Mouse (Mus musculus) layer of hippocampus, adult 11-12 months (tissue): ENCODE measurements at regions not wholly inside any gene's neighbourhood (a gene's known extent, or its start where the extent isn't known, plus 50 kb on each side); places are given as distances from the start of the nearest gene placed in this dataset.

ENCODE experiments used
- DNase-seq: peaks from one replicate; pipeline ENCODE4 v3.0.0; 2022; ENCODE audit warnings: low spot score

- no peak for DNase-seq
Observed at GRCm38 (mm10) chr13:18063677-18064076, 70.5 kb upstream of the Yae1d1 start.

DNA sequence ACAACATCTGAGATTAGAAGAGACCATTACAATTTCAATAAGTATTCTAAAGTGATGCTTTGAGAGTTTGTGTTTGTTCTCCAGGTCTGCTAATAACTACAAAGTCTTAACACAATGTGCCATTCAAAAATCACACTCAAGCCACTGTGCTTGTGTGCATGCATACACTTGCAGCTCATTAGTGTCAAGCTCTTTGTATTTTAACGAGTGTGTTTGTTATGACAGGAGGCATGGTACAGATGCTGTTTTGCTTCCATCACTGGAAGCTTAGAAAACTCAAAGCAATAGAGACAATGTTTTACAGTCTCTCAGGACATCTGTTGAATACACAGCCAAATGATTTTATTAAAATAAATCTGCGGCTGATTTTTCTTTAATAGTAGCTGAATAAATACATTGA is 67.1 kb upstream of the Yae1d1 start:
- no peak for DNase-seq

GRCm38 (mm10) chr13:18057231-18057912 is 64.2 kb upstream of the Yae1d1 start:
- peak; percentile 81 for DNase-seq

DNA sequence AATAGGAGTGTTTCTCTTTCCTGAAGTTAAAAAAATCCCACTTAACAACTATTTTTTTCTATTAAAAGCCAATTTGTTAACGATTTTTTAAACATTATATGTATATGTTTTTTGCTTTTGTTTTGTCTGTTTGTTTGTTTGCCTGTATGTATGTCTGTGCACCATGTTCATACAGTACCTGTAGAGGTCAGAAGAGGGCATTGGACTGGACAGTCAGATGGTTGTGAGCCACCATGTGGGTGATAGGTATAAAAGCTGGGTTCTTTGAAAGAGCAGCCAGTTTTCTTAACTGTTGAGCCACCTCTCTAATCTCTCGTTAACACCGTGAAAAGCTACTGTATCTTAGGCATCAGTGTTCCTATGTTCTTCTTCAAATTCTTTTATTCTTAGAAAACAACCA is 63.7 kb upstream of the Yae1d1 start:
- DNase-seq = no peak

DNA sequence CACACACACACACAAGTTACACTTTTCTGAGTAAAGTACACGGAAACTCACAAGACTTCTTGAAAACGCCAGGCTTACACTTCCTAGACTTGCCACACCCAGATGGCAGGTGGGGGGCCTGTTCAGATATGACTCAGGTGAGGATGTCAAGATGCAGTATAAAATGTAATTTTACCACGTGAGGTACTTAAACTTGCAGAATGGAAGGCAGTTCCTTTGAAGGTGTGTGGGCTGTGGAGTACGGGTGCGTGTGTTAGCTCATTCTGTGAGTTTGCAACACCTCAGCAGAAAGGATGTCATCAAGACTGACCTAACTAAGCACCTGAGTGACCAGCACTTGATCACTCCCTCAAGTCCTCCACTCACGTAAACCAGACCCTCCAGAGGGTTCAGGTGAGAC is 50.0 kb upstream of the Yae1d1 start:
- DNase-seq = no peak
